Mouse (Mus musculus): Measurements from ENCODE around the gene Pde4d.
A peak's percentile ranks its signal among the peaks of the same experiment; 100 is the strongest.

The Pde4d gene

DNA sequence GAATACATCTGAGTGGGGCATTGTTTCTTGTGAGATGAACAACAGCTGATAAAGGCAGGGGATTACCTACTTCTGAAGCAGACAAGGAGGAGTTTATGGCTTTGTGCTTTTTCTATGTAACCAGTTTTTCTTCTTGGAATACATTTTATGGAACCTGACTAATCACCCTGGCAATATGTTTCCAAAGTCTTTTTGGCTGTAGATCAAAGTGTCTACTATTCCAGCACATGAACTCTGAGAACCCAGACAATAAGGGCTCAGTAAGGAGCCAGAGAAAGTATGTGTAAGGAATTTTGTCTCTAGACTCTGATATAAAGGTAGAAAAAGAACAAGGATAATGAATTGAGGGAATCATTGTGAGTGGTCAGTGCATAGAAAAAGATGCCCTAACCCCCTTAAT is 40.1 kb downstream of the Pde4d start:
- no peak for DNase-seq (ENCODE audit: low read depth, low spot score)

DNA sequence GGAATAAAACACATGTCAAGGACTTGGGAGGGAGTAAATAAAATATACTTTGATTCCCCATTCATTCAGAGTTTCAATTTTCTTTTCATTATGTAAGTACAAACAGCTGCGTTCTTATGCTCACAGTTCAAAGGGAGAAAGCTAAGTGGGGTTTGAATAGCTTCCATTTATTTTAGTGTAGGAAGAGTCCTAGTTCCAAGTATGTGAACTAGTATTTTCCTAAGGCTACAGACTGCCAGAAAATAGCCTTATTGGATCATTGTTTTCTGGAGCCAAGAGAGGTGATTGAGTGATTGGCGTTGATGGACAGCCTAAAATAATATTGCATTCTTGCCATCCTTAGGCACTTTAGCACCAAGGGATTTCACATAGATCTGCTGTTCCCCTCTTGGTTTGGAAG is 41.1 kb downstream of the Pde4d start:
- DNase-seq (ENCODE audit: low read depth, low spot score) = no peak

DNA sequence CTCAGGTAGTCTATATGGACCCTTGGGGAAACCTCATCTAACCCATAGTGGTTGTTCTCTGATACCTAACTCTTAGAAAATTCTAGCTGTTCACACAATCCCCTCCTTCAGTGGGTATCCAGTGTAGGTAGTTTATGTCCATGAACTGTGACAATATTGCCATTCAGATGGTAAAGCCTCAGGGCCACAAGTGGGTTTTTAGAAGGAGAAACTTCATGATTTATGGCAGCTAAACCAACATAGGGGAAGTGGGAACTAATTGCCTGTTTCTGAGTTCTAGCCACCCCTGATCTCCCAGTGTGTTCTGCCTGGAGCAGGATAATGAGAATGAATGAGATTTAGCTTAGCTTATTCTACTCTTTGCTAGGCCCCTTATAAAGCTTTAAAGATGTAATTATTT is 43.1 kb downstream of the Pde4d start:
- no peak for DNase-seq (ENCODE audit: low read depth, low spot score)

- DNase-seq (ENCODE audit: low read depth, low spot score) = no peak
Measured at GRCm38 (mm10) chr13:108494365-108494764, 44.6 kb downstream of the Pde4d start.

DNA sequence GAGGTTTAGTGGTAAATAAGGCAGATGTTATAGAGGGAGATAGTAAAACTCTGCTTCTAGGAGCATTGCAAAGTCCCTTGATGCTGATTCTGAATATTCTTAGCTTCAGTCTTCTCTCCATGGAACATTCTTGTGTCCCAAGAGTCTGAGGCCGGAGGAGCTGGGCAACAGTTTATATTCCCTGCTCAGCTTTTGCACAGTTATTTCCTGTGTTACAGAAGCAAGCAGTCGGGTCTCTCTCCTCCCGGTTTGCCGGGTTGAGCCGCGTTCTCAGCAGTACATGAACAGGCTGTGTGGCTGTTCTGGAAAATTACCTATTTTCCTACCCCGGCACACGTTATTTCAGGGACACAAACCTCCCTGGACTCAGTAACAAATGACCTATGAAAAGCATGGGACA is 48.0 kb downstream of the Pde4d start:
- DNase-seq (ENCODE audit: low read depth, low spot score) = no peak

GRCm38 (mm10) chr13:108498247-108498743 is 48.5 kb downstream of the Pde4d start:
- no peak for DNase-seq (ENCODE audit: low read depth, low spot score)

DNA sequence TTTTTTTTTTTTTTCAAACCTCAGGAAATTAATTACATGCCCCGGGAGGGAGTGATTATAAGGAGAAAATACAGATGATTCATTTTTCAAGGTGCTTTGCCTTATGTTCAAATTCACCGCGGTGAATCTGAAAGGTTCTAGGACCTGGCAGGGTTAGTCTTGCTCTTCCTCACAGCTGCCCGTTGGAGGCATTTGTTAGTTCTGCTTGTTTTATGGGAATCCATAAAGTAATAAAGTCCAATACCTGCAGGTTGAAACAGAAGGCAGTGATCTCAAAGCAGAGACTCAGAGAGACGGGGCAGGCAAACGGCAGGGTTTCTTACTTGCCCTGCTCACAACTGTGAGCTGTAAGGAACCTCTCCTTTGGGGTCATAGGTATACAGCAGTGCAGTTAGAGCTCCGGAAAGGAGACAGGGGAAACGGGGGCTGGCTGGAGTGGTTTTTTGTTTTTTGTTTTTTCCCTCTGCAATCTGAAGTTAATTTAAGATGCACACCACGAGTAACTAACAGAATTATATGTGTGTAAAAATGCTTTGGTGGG is 49.1 kb downstream of the Pde4d start:
- no peak for DNase-seq (ENCODE audit: low read depth, low spot score)

DNA sequence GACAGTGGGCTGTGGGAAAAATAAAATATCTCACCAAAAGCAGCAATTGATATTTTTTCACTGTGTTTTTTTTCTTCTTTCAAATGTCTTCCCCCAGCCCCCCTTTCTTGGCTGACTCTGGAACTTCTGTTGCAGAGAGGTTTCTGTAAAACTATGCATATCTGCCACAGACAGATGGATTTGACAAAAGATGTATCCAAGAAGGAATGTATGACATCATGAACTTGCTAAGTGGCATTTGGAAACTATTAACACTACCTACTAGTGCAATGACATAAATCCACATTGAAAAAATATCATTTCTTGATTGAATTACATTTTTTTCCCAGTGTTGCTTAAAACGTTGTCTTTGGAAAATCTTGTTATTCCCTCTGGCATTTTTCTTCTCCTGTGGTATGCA is 51.6 kb downstream of the Pde4d start:
- no peak for DNase-seq (ENCODE audit: low read depth, low spot score)

DNA sequence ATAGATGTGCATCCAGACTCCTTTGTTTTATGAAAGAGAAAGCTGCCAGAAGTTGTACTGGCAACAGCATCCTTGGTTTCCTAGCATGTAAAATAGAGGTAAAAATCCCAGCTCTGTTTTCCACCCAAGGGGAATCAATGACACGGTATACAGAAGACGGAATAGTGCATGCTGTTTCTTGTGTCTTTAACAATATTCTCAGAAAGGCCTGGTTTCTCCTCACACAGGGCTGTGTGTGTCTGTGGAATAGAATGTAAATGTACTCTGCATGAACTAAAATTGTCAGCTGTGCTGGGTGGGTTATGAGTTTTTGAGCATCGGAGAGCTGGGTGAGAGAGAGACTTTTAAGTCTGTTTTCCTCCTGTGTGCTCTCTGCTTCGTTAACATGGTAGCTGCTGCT is 74.8 kb downstream of the Pde4d start:
- no peak for DNase-seq (ENCODE audit: low read depth, low spot score)

DNA sequence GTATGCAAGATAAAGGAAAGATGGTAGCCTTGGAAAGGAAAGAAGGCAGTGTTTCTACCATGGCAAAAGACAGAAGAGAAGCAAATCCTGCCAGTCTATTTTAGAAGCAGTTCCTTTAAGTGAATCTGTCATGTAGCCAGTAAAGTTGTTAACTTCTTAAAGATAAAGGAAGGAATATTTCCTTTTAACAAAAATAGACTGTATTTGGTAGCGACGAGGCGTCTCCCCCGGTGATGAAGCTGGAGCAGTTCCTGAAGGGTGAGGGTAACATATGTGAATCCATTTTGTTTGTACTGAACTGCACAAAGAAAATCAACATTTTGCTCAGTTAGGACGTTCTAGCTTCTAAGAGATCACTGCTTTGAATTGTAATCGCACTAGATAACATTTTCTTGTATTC is 75.2 kb downstream of the Pde4d start:
- no peak for DNase-seq (ENCODE audit: low read depth, low spot score)

DNA sequence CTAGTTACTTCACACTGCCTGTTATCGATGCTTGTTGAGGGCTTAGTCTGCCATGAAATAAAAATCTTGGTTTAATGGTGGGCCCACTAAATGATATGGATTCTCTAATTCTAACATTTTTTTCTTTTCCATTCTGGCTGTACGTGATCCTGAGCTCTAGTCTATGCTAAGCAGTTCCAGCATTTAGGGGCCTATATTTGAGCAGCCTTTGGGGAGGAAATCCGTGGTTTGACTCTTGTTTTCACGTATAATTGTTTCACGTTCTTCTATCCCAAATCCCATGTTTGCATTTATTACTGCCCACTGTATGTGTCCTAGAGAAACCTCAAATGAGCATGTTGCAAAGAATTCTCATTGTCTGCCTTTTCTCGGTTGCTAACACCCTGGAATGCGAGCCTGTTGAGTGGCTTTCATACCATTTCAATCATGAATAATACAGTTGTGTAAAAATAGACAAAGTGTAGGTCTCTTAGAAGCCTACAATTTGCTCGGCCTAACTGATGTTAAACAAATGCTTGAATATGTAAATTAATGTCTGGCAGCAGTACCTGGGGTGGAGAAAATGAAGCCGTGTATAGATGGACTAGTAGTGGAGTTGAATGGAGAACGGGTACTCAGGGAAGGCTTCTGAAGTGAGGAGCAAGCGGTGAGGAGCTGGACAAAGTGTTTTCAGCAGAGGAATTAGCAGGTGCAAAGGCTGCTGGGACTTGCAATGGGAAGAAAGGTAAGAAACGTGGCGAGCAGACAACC is 76.7 kb downstream of the Pde4d start:
- no peak for DNase-seq (ENCODE audit: low read depth, low spot score)

- DNase-seq (ENCODE audit: low read depth, low spot score) = no peak
Measured at GRCm38 (mm10) chr13:108527090-108527770, 77.5 kb downstream of the Pde4d start.

DNA sequence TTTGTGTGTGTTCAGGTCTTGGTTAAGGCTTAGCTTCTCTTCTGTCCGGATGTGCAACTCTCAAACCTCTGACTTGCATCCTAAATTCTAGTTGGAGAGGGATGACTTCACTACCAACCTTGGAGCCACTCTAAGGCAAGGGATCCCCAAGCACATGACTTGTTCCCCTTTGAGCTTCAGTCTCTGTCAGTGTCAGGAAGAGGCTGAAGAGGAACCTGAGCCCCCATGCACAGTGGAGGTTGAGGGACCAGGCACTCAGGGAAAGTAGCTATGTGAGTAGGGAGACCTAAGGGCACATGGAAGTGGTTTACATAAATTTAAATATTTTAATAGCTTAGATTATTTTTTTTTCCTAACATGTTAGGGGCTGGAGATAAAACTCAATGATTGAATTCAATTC is 78.6 kb downstream of the Pde4d start:
- DNase-seq (ENCODE audit: low read depth, low spot score) = no peak

GRCm38 (mm10) chr13:108532875-108533274 is 83.1 kb downstream of the Pde4d start:
- no peak for DNase-seq (ENCODE audit: low read depth, low spot score)

GRCm38 (mm10) chr13:108536436-108536835 is 86.7 kb downstream of the Pde4d start:
- no peak for DNase-seq (ENCODE audit: low read depth, low spot score)

- DNase-seq (ENCODE audit: low read depth, low spot score) = no peak
Measured at GRCm38 (mm10) chr13:108536951-108537350, 87.2 kb downstream of the Pde4d start.

DNA sequence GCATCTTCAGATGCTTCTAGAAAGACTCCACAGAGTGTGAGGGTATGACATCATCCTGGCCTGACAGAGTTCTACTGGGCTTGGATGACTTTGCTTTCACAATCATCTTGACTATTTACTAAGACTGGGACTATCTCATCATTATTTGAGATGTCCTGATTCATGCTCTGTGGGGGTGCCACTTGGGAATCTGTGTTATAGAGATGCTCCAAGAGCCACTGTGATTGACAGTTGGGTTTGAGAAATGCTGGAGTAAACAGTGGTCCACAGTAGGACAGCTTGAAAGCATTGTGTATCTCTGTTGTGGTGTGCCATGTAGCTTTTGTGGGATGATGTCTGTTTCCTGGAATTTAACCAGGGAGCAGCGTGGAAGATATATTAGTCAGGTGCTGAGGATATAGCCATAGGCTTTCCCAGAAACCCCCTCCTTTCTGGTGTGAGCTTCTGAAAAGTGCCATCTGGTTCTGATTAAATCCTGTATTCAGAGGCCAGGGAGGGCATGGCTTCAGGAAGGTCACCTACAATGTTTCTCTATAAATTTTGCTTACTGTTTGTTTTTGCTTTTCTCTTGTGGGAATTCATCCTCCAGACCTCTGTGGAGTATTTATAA is 89.1 kb downstream of the Pde4d start:
- peak; percentile 56 for DNase-seq (ENCODE audit: low read depth, low spot score)

GRCm38 (mm10) chr13:108541488-108541887 is 91.7 kb downstream of the Pde4d start:
- DNase-seq (ENCODE audit: low read depth, low spot score) = no peak

DNA sequence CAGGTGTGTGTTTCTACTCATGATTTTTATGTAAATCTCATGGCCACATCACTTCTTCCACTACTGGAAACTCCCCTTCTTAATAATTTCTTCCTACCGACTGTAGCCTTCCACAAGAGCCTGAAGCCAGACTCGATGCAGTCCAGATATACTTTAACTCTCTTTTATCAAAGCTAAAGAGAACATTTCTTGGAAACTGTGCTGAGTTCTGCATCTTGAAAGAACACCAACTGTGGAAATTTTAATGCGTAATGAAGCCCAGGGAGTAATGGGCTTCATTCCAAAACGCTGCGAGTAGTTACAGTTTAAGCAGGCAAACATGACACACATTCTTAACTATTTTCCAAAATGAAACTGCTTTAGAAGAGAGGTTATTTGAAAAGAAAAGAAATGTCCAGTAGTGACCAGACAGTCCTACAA is 92.6 kb downstream of the Pde4d start:
- DNase-seq (ENCODE audit: low read depth, low spot score) = no peak

DNA sequence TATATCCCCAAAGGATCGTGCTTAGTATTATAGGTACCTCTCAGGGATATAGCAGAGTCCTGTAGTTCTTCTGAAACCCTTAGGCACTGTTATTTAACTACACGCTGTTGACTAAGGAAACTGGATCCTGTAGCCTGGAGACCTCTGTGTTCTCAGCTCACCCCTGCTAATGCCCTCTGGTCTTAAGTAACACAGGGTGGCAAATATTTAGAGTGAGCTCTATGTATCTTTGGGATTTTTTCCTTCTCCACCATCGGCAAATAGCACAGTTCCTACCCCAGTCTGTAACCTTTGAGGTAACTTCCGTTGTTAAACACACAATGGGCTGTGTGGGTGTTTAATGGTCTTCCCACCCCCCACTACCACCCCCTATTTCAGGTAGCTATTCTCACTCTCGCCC is 102.5 kb downstream of the Pde4d start:
- no peak for DNase-seq (ENCODE audit: low read depth, low spot score)

GRCm38 (mm10) chr13:108552995-108553394 is 103.2 kb downstream of the Pde4d start:
- DNase-seq (ENCODE audit: low read depth, low spot score) = no peak

GRCm38 (mm10) chr13:108554901-108555300 is 105.2 kb downstream of the Pde4d start:
- no peak for DNase-seq (ENCODE audit: low read depth, low spot score)
